Mouse (Mus musculus): Measurements from ENCODE around the gene Traf3ip2. TPM values are rescaled to one million over a fixed set of nuclear protein-coding genes. Genes with fewer than 3 reads are reported as not detected.

Traf3ip2 gene
- polyA plus RNA-seq, 1 experiment = 11.0 TPM

GRCm38 (mm10) chr10:39645789-39646628, 33.3 kb downstream of the Traf3ip2 start:
- TF ChIP-seq POLR2A (IDR thresholded peaks at IDR 0.05; ENCODE audit: borderline replicate concordance, low read depth, low read length) (no peak), CTCF (IDR thresholded peaks at IDR 0.05; ENCODE audit: low read depth, low read length) (no peak)
- H3K4me1 ChIP-seq (ENCODE audit: control insufficient read depth, insufficient read depth, low read length) = 0 out of 2 replicates have a peak, but pooled peaks cover 4% of the 10 kb centered on the region
- no peak overlapping the region for H3K27ac ChIP-seq (ENCODE audit: insufficient read depth, low read depth, low read length)
- no peak overlapping the region for H3K4me3 ChIP-seq (ENCODE audit: insufficient read depth, low read length)

- Histone ChIP-seq H3K27ac (ENCODE audit: insufficient read depth, low read depth, low read length) (no peak overlapping the region), H3K4me3 (ENCODE audit: insufficient read depth, low read length) (no peak overlapping the region), H3K4me1 (ENCODE audit: control insufficient read depth, insufficient read depth, low read length) (0 out of 2 replicates have a peak, but pooled peaks cover 4% of the 10 kb centered on the region)
- TF ChIP-seq CTCF (IDR thresholded peaks at IDR 0.05; ENCODE audit: low read depth, low read length) (no peak), POLR2A (IDR thresholded peaks at IDR 0.05; ENCODE audit: borderline replicate concordance, low read depth, low read length) (no peak)
These were observed 33.9 kb downstream of the Traf3ip2 start for GRCm38 (mm10) chr10:39646629-39647019.

GRCm38 (mm10) chr10:39647118-39647517, 34.4 kb downstream of the Traf3ip2 start:
- no peak overlapping the region for H3K4me3 ChIP-seq (ENCODE audit: insufficient read depth, low read length)
- no peak overlapping the region for H3K27ac ChIP-seq (ENCODE audit: insufficient read depth, low read depth, low read length)
- 0 out of 2 replicates have a peak, but pooled peaks cover 3% of the 10 kb centered on the region for H3K4me1 ChIP-seq (ENCODE audit: control insufficient read depth, insufficient read depth, low read length)
- no peak for TF ChIP-seq CTCF (IDR thresholded peaks at IDR 0.05; ENCODE audit: low read depth, low read length)
- no peak for TF ChIP-seq POLR2A (IDR thresholded peaks at IDR 0.05; ENCODE audit: borderline replicate concordance, low read depth, low read length)

GRCm38 (mm10) chr10:39648278-39648677, 35.5 kb downstream of the Traf3ip2 start:
- Histone ChIP-seq H3K27ac (ENCODE audit: insufficient read depth, low read depth, low read length) (no peak overlapping the region), H3K4me1 (ENCODE audit: control insufficient read depth, insufficient read depth, low read length) (0 out of 2 replicates have a peak, but pooled peaks cover 3% of the 10 kb centered on the region), H3K4me3 (ENCODE audit: insufficient read depth, low read length) (no peak overlapping the region)
- TF ChIP-seq CTCF (IDR thresholded peaks at IDR 0.05; ENCODE audit: low read depth, low read length) (no peak), POLR2A (IDR thresholded peaks at IDR 0.05; ENCODE audit: borderline replicate concordance, low read depth, low read length) (no peak)

- 0 out of 2 replicates have a peak, but pooled peaks cover 3% of the 10 kb centered on the region for H3K4me1 ChIP-seq (ENCODE audit: control insufficient read depth, insufficient read depth, low read length)
- H3K4me3 ChIP-seq (ENCODE audit: insufficient read depth, low read length) = no peak overlapping the region
- TF ChIP-seq POLR2A (IDR thresholded peaks at IDR 0.05; ENCODE audit: borderline replicate concordance, low read depth, low read length) (no peak), CTCF (IDR thresholded peaks at IDR 0.05; ENCODE audit: low read depth, low read length) (no peak)
- H3K27ac ChIP-seq (ENCODE audit: insufficient read depth, low read depth, low read length) = no peak overlapping the region
These were observed 36.8 kb downstream of the Traf3ip2 start for GRCm38 (mm10) chr10:39649550-39649949.

GRCm38 (mm10) chr10:39650316-39650715, 37.6 kb downstream of the Traf3ip2 start:
- H3K4me1 ChIP-seq (ENCODE audit: control insufficient read depth, insufficient read depth, low read length) = 0 out of 2 replicates have a peak, but pooled peaks cover 3% of the 10 kb centered on the region
- no peak overlapping the region for H3K27ac ChIP-seq (ENCODE audit: insufficient read depth, low read depth, low read length)
- no peak overlapping the region for H3K4me3 ChIP-seq (ENCODE audit: insufficient read depth, low read length)
- TF ChIP-seq POLR2A (IDR thresholded peaks at IDR 0.05; ENCODE audit: borderline replicate concordance, low read depth, low read length) (no peak), CTCF (IDR thresholded peaks at IDR 0.05; ENCODE audit: low read depth, low read length) (no peak)

- H3K4me1 ChIP-seq (ENCODE audit: control insufficient read depth, insufficient read depth, low read length) = no peaks in the 10 kb centered on the region
- no peak overlapping the region for H3K27ac ChIP-seq (ENCODE audit: insufficient read depth, low read depth, low read length)
- no peak for TF ChIP-seq CTCF (IDR thresholded peaks at IDR 0.05; ENCODE audit: low read depth, low read length)
- TF ChIP-seq POLR2A (IDR thresholded peaks at IDR 0.05; ENCODE audit: borderline replicate concordance, low read depth, low read length) = no peak
- no peak overlapping the region for H3K4me3 ChIP-seq (ENCODE audit: insufficient read depth, low read length)
These were observed 41.3 kb downstream of the Traf3ip2 start for GRCm38 (mm10) chr10:39654001-39654416.

GRCm38 (mm10) chr10:39658901-39659410, 46.2 kb downstream of the Traf3ip2 start:
- TF ChIP-seq POLR2A (IDR thresholded peaks at IDR 0.05; ENCODE audit: borderline replicate concordance, low read depth, low read length) (no peak), CTCF (IDR thresholded peaks at IDR 0.05; ENCODE audit: low read depth, low read length) (no peak)
- Histone ChIP-seq H3K4me3 (ENCODE audit: insufficient read depth, low read length) (no peak overlapping the region), H3K4me1 (ENCODE audit: control insufficient read depth, insufficient read depth, low read length) (no peaks in the 10 kb centered on the region), H3K27ac (ENCODE audit: insufficient read depth, low read depth, low read length) (no peak overlapping the region)

- H3K4me1 ChIP-seq (ENCODE audit: control insufficient read depth, insufficient read depth, low read length) = no peaks in the 10 kb centered on the region
- no peak for TF ChIP-seq CTCF (IDR thresholded peaks at IDR 0.05; ENCODE audit: low read depth, low read length)
- no peak for TF ChIP-seq POLR2A (IDR thresholded peaks at IDR 0.05; ENCODE audit: borderline replicate concordance, low read depth, low read length)
- no peak overlapping the region for H3K4me3 ChIP-seq (ENCODE audit: insufficient read depth, low read length)
- H3K27ac ChIP-seq (ENCODE audit: insufficient read depth, low read depth, low read length) = no peak overlapping the region
These were observed 46.9 kb downstream of the Traf3ip2 start for GRCm38 (mm10) chr10:39659411-39660268.

All from bone marrow macrophage, adult 2 months (primary cell).